Mouse (Mus musculus): ENCODE measurements at regions not wholly inside any gene's neighbourhood (a gene's known extent, or its start where the extent isn't known, plus 50 kb on each side); places are given as distances from the start of the nearest gene placed in this dataset.

- Histone ChIP-seq H3K4me1 (ENCODE audit: control insufficient read depth, insufficient read depth, low read length) (peaks cover 8% of the 10 kb centered on the region; the same call in 1 of the 2 replicates), H3K27me3 (ENCODE audit: control insufficient read depth, insufficient read depth, low read length) (no peaks in the 10 kb centered on the region), H3K27ac (ENCODE audit: insufficient read depth, low read length) (no peak overlapping the region), H3K4me3 (replicated peaks; ENCODE audit: insufficient read depth, low read depth, low read length) (no peak overlapping the region)
- WGBS: 88% methylated on average over 7 of the region's 7 CpGs
- TF ChIP-seq CTCF (IDR thresholded peaks at IDR 0.05; ENCODE audit: borderline replicate concordance, insufficient read depth, low read depth, low read length): no peak
- no peak for TF ChIP-seq POLR2A (IDR thresholded peaks at IDR 0.05; ENCODE audit: borderline replicate concordance, insufficient read depth, low read length)
- DNase-seq: no peak
These were observed 84.7 kb upstream of the Zfp648 start for GRCm38 (mm10) chr1:154116188-154116710.

GRCm38 (mm10) chr1:154117346-154117687, 83.7 kb upstream of the Zfp648 start:
- Histone ChIP-seq H3K4me1 (ENCODE audit: control insufficient read depth, insufficient read depth, low read length) (peaks cover 8% of the 10 kb centered on the region; the same call in 1 of the 2 replicates), H3K27me3 (ENCODE audit: control insufficient read depth, insufficient read depth, low read length) (no peaks in the 10 kb centered on the region), H3K4me3 (replicated peaks; ENCODE audit: insufficient read depth, low read depth, low read length) (no peak overlapping the region), H3K27ac (ENCODE audit: insufficient read depth, low read length) (no peak overlapping the region; the same call in 1 of the 2 replicates)
- WGBS: 26% methylated on average over 11 of the region's 11 CpGs
- peak in 1 of 2 experiments; percentile 28 for DNase-seq
- no peak for TF ChIP-seq CTCF (IDR thresholded peaks at IDR 0.05; ENCODE audit: borderline replicate concordance, insufficient read depth, low read depth, low read length)
- no peak for TF ChIP-seq POLR2A (IDR thresholded peaks at IDR 0.05; ENCODE audit: borderline replicate concordance, insufficient read depth, low read length)

GRCm38 (mm10) chr1:154117688-154118373, 83.2 kb upstream of the Zfp648 start:
- H3K4me1 ChIP-seq (ENCODE audit: control insufficient read depth, insufficient read depth, low read length): peaks cover 8% of the 10 kb centered on the region; the same call in 1 of the 2 replicates
- TF ChIP-seq CTCF (IDR thresholded peaks at IDR 0.05; ENCODE audit: borderline replicate concordance, insufficient read depth, low read depth, low read length) (peak; percentile 15; the same call in 1 of the 2 replicates), POLR2A (IDR thresholded peaks at IDR 0.05; ENCODE audit: borderline replicate concordance, insufficient read depth, low read length) (no peak)
- DNase-seq: peak; percentile 38 to 45
- H3K27me3 ChIP-seq (ENCODE audit: control insufficient read depth, insufficient read depth, low read length): no peaks in the 10 kb centered on the region
- 26% methylated on average over 20 of the region's 20 CpGs for WGBS
- no peak overlapping the region for H3K4me3 ChIP-seq (replicated peaks; ENCODE audit: insufficient read depth, low read depth, low read length)
- H3K27ac ChIP-seq (ENCODE audit: insufficient read depth, low read length): no peak overlapping the region; the same call in 1 of the 2 replicates

GRCm38 (mm10) chr1:154118374-154119004, 82.5 kb upstream of the Zfp648 start:
- peak; percentile 61 to 73 for DNase-seq
- WGBS: 45% methylated on average over 10 of the region's 10 CpGs
- no peak for TF ChIP-seq POLR2A (IDR thresholded peaks at IDR 0.05; ENCODE audit: borderline replicate concordance, insufficient read depth, low read length)
- TF ChIP-seq CTCF (IDR thresholded peaks at IDR 0.05; ENCODE audit: borderline replicate concordance, insufficient read depth, low read depth, low read length): peak; percentile 87
- Histone ChIP-seq H3K4me1 (ENCODE audit: control insufficient read depth, insufficient read depth, low read length) (peaks cover 8% of the 10 kb centered on the region; the same call in 1 of the 2 replicates), H3K4me3 (replicated peaks; ENCODE audit: insufficient read depth, low read depth, low read length) (no peak overlapping the region), H3K27ac (ENCODE audit: insufficient read depth, low read length) (no peak overlapping the region), H3K27me3 (ENCODE audit: control insufficient read depth, insufficient read depth, low read length) (no peaks in the 10 kb centered on the region)

- no peak overlapping the region for H3K4me3 ChIP-seq (replicated peaks; ENCODE audit: insufficient read depth, low read depth, low read length)
- no peak for DNase-seq
- WGBS: 73% methylated on average over 5 of the region's 5 CpGs
- no peak for TF ChIP-seq CTCF (IDR thresholded peaks at IDR 0.05; ENCODE audit: borderline replicate concordance, insufficient read depth, low read depth, low read length)
- TF ChIP-seq POLR2A (IDR thresholded peaks at IDR 0.05; ENCODE audit: borderline replicate concordance, insufficient read depth, low read length): no peak
- H3K27ac ChIP-seq (ENCODE audit: insufficient read depth, low read length): no peak overlapping the region
- no peaks in the 10 kb centered on the region for H3K27me3 ChIP-seq (ENCODE audit: control insufficient read depth, insufficient read depth, low read length)
- H3K4me1 ChIP-seq (ENCODE audit: control insufficient read depth, insufficient read depth, low read length): peaks cover 8% of the 10 kb centered on the region; the same call in 1 of the 2 replicates
These were observed 81.4 kb upstream of the Zfp648 start for GRCm38 (mm10) chr1:154119611-154120010.

- WGBS: 5% methylated on average over 1 of the region's 1 CpGs
- peak; percentile 60 to 69 for DNase-seq
- TF ChIP-seq CTCF (IDR thresholded peaks at IDR 0.05; ENCODE audit: borderline replicate concordance, insufficient read depth, low read depth, low read length) (no peak), POLR2A (IDR thresholded peaks at IDR 0.05; ENCODE audit: borderline replicate concordance, insufficient read depth, low read length) (no peak)
- Histone ChIP-seq H3K27me3 (ENCODE audit: control insufficient read depth, insufficient read depth, low read length) (no peaks in the 10 kb centered on the region), H3K4me1 (ENCODE audit: control insufficient read depth, insufficient read depth, low read length) (peaks cover 8% of the 10 kb centered on the region; the same call in 1 of the 2 replicates), H3K4me3 (replicated peaks; ENCODE audit: insufficient read depth, low read depth, low read length) (no peak overlapping the region), H3K27ac (ENCODE audit: insufficient read depth, low read length) (no peak overlapping the region)
These were observed 80.3 kb upstream of the Zfp648 start for GRCm38 (mm10) chr1:154120693-154121092.

- Histone ChIP-seq H3K27ac (ENCODE audit: insufficient read depth, low read length) (no peak overlapping the region), H3K4me3 (replicated peaks; ENCODE audit: insufficient read depth, low read depth, low read length) (no peak overlapping the region), H3K27me3 (ENCODE audit: control insufficient read depth, insufficient read depth, low read length) (no peaks in the 10 kb centered on the region), H3K4me1 (ENCODE audit: control insufficient read depth, insufficient read depth, low read length) (no peaks in the 10 kb centered on the region)
- DNase-seq: no peak
- TF ChIP-seq POLR2A (IDR thresholded peaks at IDR 0.05; ENCODE audit: borderline replicate concordance, insufficient read depth, low read length): no peak
- TF ChIP-seq CTCF (IDR thresholded peaks at IDR 0.05; ENCODE audit: borderline replicate concordance, insufficient read depth, low read depth, low read length): no peak
These were observed 76.0 kb upstream of the Zfp648 start for GRCm38 (mm10) chr1:154124981-154125380.
